Mouse (Mus musculus): ENCODE measurements around the gene Jag2. TPM values are rescaled to one million over a fixed set of nuclear protein-coding genes. Genes with fewer than 3 reads are reported as not detected.

The Jag2 gene
- polyA plus RNA-seq, 1 experiment from 2014 or later = 3.5 TPM

GRCm38 (mm10) chr12:112874199-112874598 is 55.4 kb downstream of the Jag2 start:
- ATAC-seq (replicated peaks; ENCODE audit: low FRiP score) = 0 out of 2 replicates have a peak, but pooled peaks have one; percentile 11
- H3K4me3 ChIP-seq (replicated peaks) = peak overlapping the region; percentile 31

GRCm38 (mm10) chr12:112873452-112874190 is 56.0 kb downstream of the Jag2 start:
- peaks cover 54% of the 10 kb centered on the region for H3K4me1 ChIP-seq
- 19% methylated on average over 18 of the region's 18 CpGs for WGBS
- H3K27me3 ChIP-seq = peaks cover 78% of the 10 kb centered on the region
- ATAC-seq (replicated peaks; ENCODE audit: low FRiP score) = no peak; the same call in 1 of the 2 replicates
- no peaks in the 10 kb centered on the region for H3K9me3 ChIP-seq (replicated peaks)
- no peak overlapping the region for H3K27ac ChIP-seq
- no peaks in the 10 kb centered on the region for H3K36me3 ChIP-seq
- H3K4me2 ChIP-seq = peak overlapping the region; percentile 64
- 0 out of 2 replicates have a peak overlapping the region, but pooled peaks have one; percentile 18 for H3K9ac ChIP-seq
- peak overlapping the region; percentile 31 for H3K4me3 ChIP-seq (replicated peaks)

More at GRCm38 (mm10) chr12:112874199-112874598, 55.4 kb downstream of the Jag2 start:
- no peak overlapping the region for H3K27ac ChIP-seq
- WGBS = 11% methylated on average over 22 of the region's 22 CpGs
- H3K27me3 ChIP-seq = peaks cover 84% of the 10 kb centered on the region
- H3K9me3 ChIP-seq (replicated peaks) = no peaks in the 10 kb centered on the region
- peaks cover 53% of the 10 kb centered on the region for H3K4me1 ChIP-seq
- H3K36me3 ChIP-seq = no peaks in the 10 kb centered on the region
- 0 out of 2 replicates have a peak overlapping the region, but pooled peaks have one; percentile 18 for H3K9ac ChIP-seq
- H3K4me2 ChIP-seq = peak overlapping the region; percentile 64

GRCm38 (mm10) chr12:112872991-112873390 is 56.6 kb downstream of the Jag2 start:
- Histone ChIP-seq H3K27me3 (peaks cover 72% of the 10 kb centered on the region), H3K36me3 (no peaks in the 10 kb centered on the region), H3K4me2 (no peak overlapping the region), H3K9me3 (replicated peaks) (no peaks in the 10 kb centered on the region), H3K4me3 (replicated peaks) (no peak overlapping the region), H3K9ac (no peak overlapping the region), H3K27ac (no peak overlapping the region), H3K4me1 (peaks cover 54% of the 10 kb centered on the region)
- WGBS = 83% methylated on average over 10 of the region's 10 CpGs
- no peak for ATAC-seq (replicated peaks; ENCODE audit: low FRiP score)

- no peak overlapping the region for H3K9ac ChIP-seq
- H3K9me3 ChIP-seq (replicated peaks) = no peaks in the 10 kb centered on the region
- WGBS = 78% methylated on average over 2 of the region's 2 CpGs
- H3K27me3 ChIP-seq = peaks cover 55% of the 10 kb centered on the region
- no peak overlapping the region for H3K4me3 ChIP-seq (replicated peaks)
- H3K27ac ChIP-seq = no peak overlapping the region
- no peak for ATAC-seq (replicated peaks; ENCODE audit: low FRiP score)
- H3K36me3 ChIP-seq = no peaks in the 10 kb centered on the region
- H3K4me1 ChIP-seq = peaks cover 36% of the 10 kb centered on the region
- H3K4me2 ChIP-seq = no peak overlapping the region
Measured at GRCm38 (mm10) chr12:112871272-112871671, 58.3 kb downstream of the Jag2 start.

GRCm38 (mm10) chr12:112870775-112871174 is 58.8 kb downstream of the Jag2 start:
- Histone ChIP-seq H3K36me3 (no peaks in the 10 kb centered on the region), H3K4me3 (replicated peaks) (no peak overlapping the region), H3K27me3 (peaks cover 50% of the 10 kb centered on the region), H3K4me1 (peaks cover 31% of the 10 kb centered on the region), H3K9me3 (replicated peaks) (no peaks in the 10 kb centered on the region), H3K27ac (no peak overlapping the region), H3K9ac (no peak overlapping the region), H3K4me2 (no peak overlapping the region)
- WGBS = 50% methylated on average over 13 of the region's 13 CpGs
- ATAC-seq (replicated peaks; ENCODE audit: low FRiP score) = no peak; the same call in 1 of the 2 replicates

- no peak for ATAC-seq (replicated peaks; ENCODE audit: low FRiP score)
- 5% methylated on average over 16 of the region's 16 CpGs for WGBS
- H3K4me3 ChIP-seq (replicated peaks) = no peak overlapping the region
- no peak overlapping the region for H3K9ac ChIP-seq
- no peak overlapping the region for H3K27ac ChIP-seq
- no peaks in the 10 kb centered on the region for H3K9me3 ChIP-seq (replicated peaks)
- H3K4me2 ChIP-seq = peak overlapping the region; percentile 40
- H3K4me1 ChIP-seq = peaks cover 31% of the 10 kb centered on the region
- no peaks in the 10 kb centered on the region for H3K36me3 ChIP-seq
- H3K27me3 ChIP-seq = peaks cover 41% of the 10 kb centered on the region
Measured at GRCm38 (mm10) chr12:112869783-112870204, 59.8 kb downstream of the Jag2 start.

GRCm38 (mm10) chr12:112868178-112869087 is 61.1 kb downstream of the Jag2 start, which contains the start of gene Gpr132:
Gene Gpr132, minus strand, starts transcription at chr12:112868228.
- H3K4me1 ChIP-seq = peaks cover 18% of the 10 kb centered on the region
- ATAC-seq (replicated peaks; ENCODE audit: low FRiP score) = no peak
- no peaks in the 10 kb centered on the region for H3K9me3 ChIP-seq (replicated peaks)
- no peaks in the 10 kb centered on the region for H3K36me3 ChIP-seq
- no peak within 1 kb of the TSS for H3K9ac ChIP-seq
- no peak within 1 kb of the TSS for H3K4me2 ChIP-seq
- H3K27ac ChIP-seq = no peak within 1 kb of the TSS
- H3K4me3 ChIP-seq (replicated peaks) = no peak within 1 kb of the TSS
- peaks cover 27% of the 10 kb centered on the region for H3K27me3 ChIP-seq
- 68% methylated on average over 13 of the region's 13 CpGs for WGBS

GRCm38 (mm10) chr12:112867106-112867674 is 62.4 kb downstream of the Jag2 start:
- Histone ChIP-seq H3K36me3 (no peaks in the 10 kb centered on the region), H3K27ac (no peak overlapping the region), H3K9me3 (replicated peaks) (no peaks in the 10 kb centered on the region), H3K4me1 (peaks cover 18% of the 10 kb centered on the region), H3K4me3 (replicated peaks) (no peak overlapping the region), H3K9ac (no peak overlapping the region), H3K27me3 (peaks cover 17% of the 10 kb centered on the region), H3K4me2 (no peak overlapping the region)
- ATAC-seq (replicated peaks; ENCODE audit: low FRiP score) = no peak
- WGBS = 86% methylated on average over 7 of the region's 7 CpGs

- no peaks in the 10 kb centered on the region for H3K36me3 ChIP-seq
- WGBS = 62% methylated on average over 8 of the region's 8 CpGs
- no peaks in the 10 kb centered on the region for H3K9me3 ChIP-seq (replicated peaks)
- peaks cover 24% of the 10 kb centered on the region for H3K4me1 ChIP-seq
- H3K4me2 ChIP-seq = no peak overlapping the region
- no peak for ATAC-seq (replicated peaks; ENCODE audit: low FRiP score)
- no peak overlapping the region for H3K27ac ChIP-seq
- H3K27me3 ChIP-seq = peaks cover 11% of the 10 kb centered on the region
- no peak overlapping the region for H3K4me3 ChIP-seq (replicated peaks)
- no peak overlapping the region for H3K9ac ChIP-seq
Measured at GRCm38 (mm10) chr12:112866467-112867080, 63.0 kb downstream of the Jag2 start.

- Histone ChIP-seq H3K9ac (no peak overlapping the region), H3K27ac (no peak overlapping the region), H3K4me1 (peaks cover 21% of the 10 kb centered on the region), H3K4me3 (replicated peaks) (no peak overlapping the region), H3K27me3 (no peaks in the 10 kb centered on the region), H3K4me2 (no peak overlapping the region), H3K36me3 (no peaks in the 10 kb centered on the region), H3K9me3 (replicated peaks) (no peaks in the 10 kb centered on the region)
- WGBS = 89% methylated on average over 7 of the region's 7 CpGs
- no peak for ATAC-seq (replicated peaks; ENCODE audit: low FRiP score)
Measured at GRCm38 (mm10) chr12:112864804-112865203, 64.8 kb downstream of the Jag2 start.

- H3K36me3 ChIP-seq = no peaks in the 10 kb centered on the region
- no peak overlapping the region for H3K9ac ChIP-seq
- ATAC-seq (replicated peaks; ENCODE audit: low FRiP score) = no peak
- no peak overlapping the region for H3K4me3 ChIP-seq (replicated peaks)
- no peaks in the 10 kb centered on the region for H3K27me3 ChIP-seq
- H3K27ac ChIP-seq = no peak overlapping the region
- H3K9me3 ChIP-seq (replicated peaks) = no peaks in the 10 kb centered on the region
- peaks cover 19% of the 10 kb centered on the region for H3K4me1 ChIP-seq
- WGBS = 51% methylated on average over 9 of the region's 9 CpGs
- no peak overlapping the region for H3K4me2 ChIP-seq
Measured at GRCm38 (mm10) chr12:112861911-112862321, 67.7 kb downstream of the Jag2 start.

All from kidney, embryonic 15.5 days (tissue).